Mouse (Mus musculus): Measurements from ENCODE around the gene Sec11a. TPM values are rescaled to one million over a fixed set of nuclear protein-coding genes. Genes with fewer than 3 reads are reported as not detected.

The Sec11a gene
- total and polyA plus RNA-seq, 3 experiments: 7.7 to 472 (median 177) TPM

GRCm38 (mm10) chr7:80864831-80865230, 82.7 kb downstream of the Sec11a start:
- peaks cover 31% of the 10 kb centered on the region for H3K4me1 ChIP-seq (ENCODE audit: insufficient read depth, low read depth, low read length)

GRCm38 (mm10) chr7:80864151-80864550, 83.4 kb downstream of the Sec11a start:
- H3K9me3 ChIP-seq (replicated peaks): no peaks in the 10 kb centered on the region
- TF ChIP-seq GATA1 (IDR thresholded peaks at IDR 0.05; ENCODE audit: borderline replicate concordance, low read length) (no peak), GATA2 (IDR thresholded peaks at IDR 0.05; ENCODE audit: borderline replicate concordance, low read depth, low read length) (no peak), TAL1 (conservative IDR thresholded peaks at IDR 0.05; ENCODE audit: low read depth, low read length) (no peak), POLR2AphosphoS5 (IDR thresholded peaks at IDR 0.05; ENCODE audit: insufficient replicate concordance, low read depth, low read length) (no peak), CTCF (IDR thresholded peaks at IDR 0.05; ENCODE audit: low read depth, low read length) (no peak)
- ATAC-seq (ENCODE audit: extremely low read depth, insufficient number of reproducible peaks, low FRiP score, poor library complexity, severe bottlenecking) (no peak), DNase-seq (ENCODE audit: low spot score) (no peak)
- no peak overlapping the region for H3K4me3 ChIP-seq (ENCODE audit: low read depth, low read length)
- H3K4me1 ChIP-seq (ENCODE audit: insufficient read depth, low read depth, low read length): peaks cover 35% of the 10 kb centered on the region
- H3K36me3 ChIP-seq (replicated peaks): peaks cover 41% of the 10 kb centered on the region
- H3K27me3 ChIP-seq (ENCODE audit: insufficient read depth, low read length): no peaks in the 10 kb centered on the region

More at GRCm38 (mm10) chr7:80864831-80865230, 82.7 kb downstream of the Sec11a start:
- H3K9me3 ChIP-seq (replicated peaks): no peaks in the 10 kb centered on the region
- no peaks in the 10 kb centered on the region for H3K27me3 ChIP-seq (ENCODE audit: insufficient read depth, low read length)
- H3K36me3 ChIP-seq (replicated peaks): peaks cover 43% of the 10 kb centered on the region
- DNase-seq (ENCODE audit: low spot score) (no peak), ATAC-seq (ENCODE audit: extremely low read depth, insufficient number of reproducible peaks, low FRiP score, poor library complexity, severe bottlenecking) (no peak)
- H3K4me3 ChIP-seq (ENCODE audit: low read depth, low read length): no peak overlapping the region
- TF ChIP-seq GATA2 (IDR thresholded peaks at IDR 0.05; ENCODE audit: borderline replicate concordance, low read depth, low read length): no peak

- Histone ChIP-seq H3K4me3 (ENCODE audit: low read depth, low read length) (no peak overlapping the region), H3K36me3 (replicated peaks) (peaks cover 36% of the 10 kb centered on the region), H3K9me3 (replicated peaks) (no peaks in the 10 kb centered on the region), H3K27me3 (ENCODE audit: insufficient read depth, low read length) (no peaks in the 10 kb centered on the region), H3K4me1 (ENCODE audit: insufficient read depth, low read depth, low read length) (peaks cover 35% of the 10 kb centered on the region)
- DNase-seq (ENCODE audit: low spot score) (no peak), ATAC-seq (ENCODE audit: extremely low read depth, insufficient number of reproducible peaks, low FRiP score, poor library complexity, severe bottlenecking) (no peak)
- TF ChIP-seq POLR2AphosphoS5 (IDR thresholded peaks at IDR 0.05; ENCODE audit: insufficient replicate concordance, low read depth, low read length) (no peak), GATA2 (IDR thresholded peaks at IDR 0.05; ENCODE audit: borderline replicate concordance, low read depth, low read length) (no peak), GATA1 (IDR thresholded peaks at IDR 0.05; ENCODE audit: borderline replicate concordance, low read length) (no peak), CTCF (IDR thresholded peaks at IDR 0.05; ENCODE audit: low read depth, low read length) (no peak), TAL1 (conservative IDR thresholded peaks at IDR 0.05; ENCODE audit: low read depth, low read length) (no peak)
These were observed 84.1 kb downstream of the Sec11a start for GRCm38 (mm10) chr7:80863520-80863919.

- TF ChIP-seq GATA2 (IDR thresholded peaks at IDR 0.05; ENCODE audit: borderline replicate concordance, low read depth, low read length) (no peak), CTCF (IDR thresholded peaks at IDR 0.05; ENCODE audit: low read depth, low read length) (no peak), TAL1 (conservative IDR thresholded peaks at IDR 0.05; ENCODE audit: low read depth, low read length) (no peak), POLR2AphosphoS5 (IDR thresholded peaks at IDR 0.05; ENCODE audit: insufficient replicate concordance, low read depth, low read length) (no peak), GATA1 (IDR thresholded peaks at IDR 0.05; ENCODE audit: borderline replicate concordance, low read length) (no peak)
- Histone ChIP-seq H3K4me3 (ENCODE audit: low read depth, low read length) (no peak overlapping the region), H3K4me1 (ENCODE audit: insufficient read depth, low read depth, low read length) (peaks cover 35% of the 10 kb centered on the region), H3K36me3 (replicated peaks) (peaks cover 29% of the 10 kb centered on the region), H3K9me3 (replicated peaks) (no peaks in the 10 kb centered on the region), H3K27me3 (ENCODE audit: insufficient read depth, low read length) (no peaks in the 10 kb centered on the region)
- ATAC-seq (ENCODE audit: extremely low read depth, insufficient number of reproducible peaks, low FRiP score, poor library complexity, severe bottlenecking) (no peak), DNase-seq (ENCODE audit: low spot score) (no peak)
These were observed 85.1 kb downstream of the Sec11a start for GRCm38 (mm10) chr7:80862475-80862874.

GRCm38 (mm10) chr7:80860729-80861274, 86.8 kb downstream of the Sec11a start, which contains the start of gene Zscan2:
TSS of gene Zscan2 (plus strand) at chr7:80860920.
- DNase-seq (ENCODE audit: low spot score): peak; percentile 98
- H3K4me1 ChIP-seq (ENCODE audit: insufficient read depth, low read depth, low read length): peaks cover 36% of the 10 kb centered on the region
- peak; percentile 92 for ATAC-seq (ENCODE audit: extremely low read depth, insufficient number of reproducible peaks, low FRiP score, poor library complexity, severe bottlenecking)

GRCm38 (mm10) chr7:80860227-80860626, 87.4 kb downstream of the Sec11a start:
- Histone ChIP-seq H3K36me3 (replicated peaks) (peaks cover 16% of the 10 kb centered on the region), H3K4me1 (ENCODE audit: insufficient read depth, low read depth, low read length) (peaks cover 34% of the 10 kb centered on the region), H3K4me3 (ENCODE audit: low read depth, low read length) (peak overlapping the region; percentile 91), H3K27me3 (ENCODE audit: insufficient read depth, low read length) (no peaks in the 10 kb centered on the region), H3K9me3 (replicated peaks) (no peaks in the 10 kb centered on the region)
- DNase-seq (ENCODE audit: low spot score) (peak; percentile 40), ATAC-seq (ENCODE audit: extremely low read depth, insufficient number of reproducible peaks, low FRiP score, poor library complexity, severe bottlenecking) (no peak)
- TF ChIP-seq CTCF (IDR thresholded peaks at IDR 0.05; ENCODE audit: low read depth, low read length) (no peak), GATA1 (IDR thresholded peaks at IDR 0.05; ENCODE audit: borderline replicate concordance, low read length) (no peak), TAL1 (conservative IDR thresholded peaks at IDR 0.05; ENCODE audit: low read depth, low read length) (no peak), GATA2 (IDR thresholded peaks at IDR 0.05; ENCODE audit: borderline replicate concordance, low read depth, low read length) (no peak), POLR2AphosphoS5 (IDR thresholded peaks at IDR 0.05; ENCODE audit: insufficient replicate concordance, low read depth, low read length) (no peak)

More at GRCm38 (mm10) chr7:80860729-80861274, 86.8 kb downstream of the Sec11a start, which contains the start of gene Zscan2:
- no peaks in the 10 kb centered on the region for H3K9me3 ChIP-seq (replicated peaks)
- peaks cover 22% of the 10 kb centered on the region for H3K36me3 ChIP-seq (replicated peaks)
- H3K4me3 ChIP-seq (ENCODE audit: low read depth, low read length): peak within 1 kb of the TSS; percentile 91
- TF ChIP-seq GATA1 (IDR thresholded peaks at IDR 0.05; ENCODE audit: borderline replicate concordance, low read length) (no peak), CTCF (IDR thresholded peaks at IDR 0.05; ENCODE audit: low read depth, low read length) (no peak), TAL1 (conservative IDR thresholded peaks at IDR 0.05; ENCODE audit: low read depth, low read length) (no peak), POLR2AphosphoS5 (IDR thresholded peaks at IDR 0.05; ENCODE audit: insufficient replicate concordance, low read depth, low read length) (no peak), GATA2 (IDR thresholded peaks at IDR 0.05; ENCODE audit: borderline replicate concordance, low read depth, low read length) (no peak)
- H3K27me3 ChIP-seq (ENCODE audit: insufficient read depth, low read length): no peaks in the 10 kb centered on the region

All from G1E (cell line).